Mouse (Mus musculus): ENCODE measurements around the gene Shb. TPM values are rescaled to one million over a fixed set of nuclear protein-coding genes. Genes with fewer than 3 reads are reported as not detected.

The Shb gene
- total and polyA plus RNA-seq, 2 experiments from 2014 or later: 7.4 to 54.8 TPM

GRCm38 (mm10) chr4:45491685-45492601, 40.3 kb downstream of the Shb start:
- Histone ChIP-seq H3K27ac (ENCODE audit: low read depth) (peak overlapping the region; percentile 88), H3K4me2 (ENCODE audit: low read depth, low read length) (peak overlapping the region; percentile 34; the same call in 1 of the 2 replicates), H3K4me1 (ENCODE audit: control insufficient read depth, insufficient read depth) (peaks cover 91% of the 10 kb centered on the region), H3K9me3 (replicated peaks; ENCODE audit: control insufficient read depth, low read length) (no peaks in the 10 kb centered on the region), H3K9ac (replicated peaks; ENCODE audit: low read depth, low read length) (no peak overlapping the region), H3K36me3 (replicated peaks; ENCODE audit: control insufficient read depth, insufficient read depth, low read length) (0 out of 2 replicates have a peak, but pooled peaks cover 6% of the 10 kb centered on the region), H3K4me3 (ENCODE audit: low read depth, low read length) (no peak overlapping the region), H3K27me3 (ENCODE audit: control insufficient read depth, insufficient read depth, low read length) (no peaks in the 10 kb centered on the region)
- 44% methylated on average over 16 of the region's 16 CpGs for WGBS
- DNase-seq (ENCODE audit: low spot score) (no peak), ATAC-seq (ENCODE audit: insufficient read depth, low read depth) (no peak)
- TF ChIP-seq CTCF (IDR thresholded peaks at IDR 0.05; ENCODE audit: low read depth): no peak
- TF ChIP-seq EP300 (IDR thresholded peaks at IDR 0.05; ENCODE audit: low read depth): no peak

GRCm38 (mm10) chr4:45491119-45491679, 41.1 kb downstream of the Shb start:
- DNase-seq (ENCODE audit: low spot score) (no peak), ATAC-seq (ENCODE audit: insufficient read depth, low read depth) (no peak)
- Histone ChIP-seq H3K27me3 (ENCODE audit: control insufficient read depth, insufficient read depth, low read length) (no peaks in the 10 kb centered on the region), H3K36me3 (replicated peaks; ENCODE audit: control insufficient read depth, insufficient read depth, low read length) (0 out of 2 replicates have a peak, but pooled peaks cover 6% of the 10 kb centered on the region), H3K4me2 (ENCODE audit: low read depth, low read length) (no peak overlapping the region), H3K4me1 (ENCODE audit: control insufficient read depth, insufficient read depth) (peaks cover 86% of the 10 kb centered on the region), H3K9me3 (replicated peaks; ENCODE audit: control insufficient read depth, low read length) (no peaks in the 10 kb centered on the region), H3K4me3 (ENCODE audit: low read depth, low read length) (no peak overlapping the region), H3K27ac (ENCODE audit: low read depth) (peak overlapping the region; percentile 88; the same call in 1 of the 2 replicates), H3K9ac (replicated peaks; ENCODE audit: low read depth, low read length) (no peak overlapping the region)
- TF ChIP-seq CTCF (IDR thresholded peaks at IDR 0.05; ENCODE audit: low read depth) (no peak), EP300 (IDR thresholded peaks at IDR 0.05; ENCODE audit: low read depth) (no peak)
- WGBS: 58% methylated on average over 6 of the region's 6 CpGs

GRCm38 (mm10) chr4:45490036-45490752, 42.1 kb downstream of the Shb start:
- peaks cover 83% of the 10 kb centered on the region for H3K4me1 ChIP-seq (ENCODE audit: control insufficient read depth, insufficient read depth)
- 17% methylated on average over 8 of the region's 8 CpGs for WGBS
- H3K4me2 ChIP-seq (ENCODE audit: low read depth, low read length): peak overlapping the region; percentile 42
- H3K27ac ChIP-seq (ENCODE audit: low read depth): peak overlapping the region; percentile 88
- TF ChIP-seq EP300 (IDR thresholded peaks at IDR 0.05; ENCODE audit: low read depth) (no peak), CTCF (IDR thresholded peaks at IDR 0.05; ENCODE audit: low read depth) (no peak)
- ATAC-seq (ENCODE audit: insufficient read depth, low read depth): no peak; the same call in 1 of the 2 replicates
- no peak for DNase-seq (ENCODE audit: low spot score)
- H3K27me3 ChIP-seq (ENCODE audit: control insufficient read depth, insufficient read depth, low read length): no peaks in the 10 kb centered on the region
- H3K36me3 ChIP-seq (replicated peaks; ENCODE audit: control insufficient read depth, insufficient read depth, low read length): 0 out of 2 replicates have a peak, but pooled peaks cover 6% of the 10 kb centered on the region
- no peak overlapping the region; the same call in 1 of the 2 replicates for H3K9ac ChIP-seq (replicated peaks; ENCODE audit: low read depth, low read length)
- H3K4me3 ChIP-seq (ENCODE audit: low read depth, low read length): no peak overlapping the region
- H3K9me3 ChIP-seq (replicated peaks; ENCODE audit: control insufficient read depth, low read length): no peaks in the 10 kb centered on the region

- Histone ChIP-seq H3K27ac (ENCODE audit: low read depth) (peak overlapping the region; percentile 88), H3K9ac (replicated peaks; ENCODE audit: low read depth, low read length) (no peak overlapping the region; the same call in 1 of the 2 replicates), H3K27me3 (ENCODE audit: control insufficient read depth, insufficient read depth, low read length) (no peaks in the 10 kb centered on the region), H3K9me3 (replicated peaks; ENCODE audit: control insufficient read depth, low read length) (no peaks in the 10 kb centered on the region), H3K4me3 (ENCODE audit: low read depth, low read length) (no peak overlapping the region), H3K4me2 (ENCODE audit: low read depth, low read length) (peak overlapping the region; percentile 42), H3K36me3 (replicated peaks; ENCODE audit: control insufficient read depth, insufficient read depth, low read length) (0 out of 2 replicates have a peak, but pooled peaks cover 6% of the 10 kb centered on the region), H3K4me1 (ENCODE audit: control insufficient read depth, insufficient read depth) (peaks cover 81% of the 10 kb centered on the region)
- 7% methylated on average over 18 of the region's 18 CpGs for WGBS
- DNase-seq (ENCODE audit: low spot score): peak; percentile 93
- TF ChIP-seq CTCF (IDR thresholded peaks at IDR 0.05; ENCODE audit: low read depth) (no peak), EP300 (IDR thresholded peaks at IDR 0.05; ENCODE audit: low read depth) (0 out of 2 replicates have a peak, but pooled peaks have one; percentile 49)
- ATAC-seq (ENCODE audit: insufficient read depth, low read depth): peak; percentile 76
Measured at GRCm38 (mm10) chr4:45489141-45490035, 42.9 kb downstream of the Shb start.

All from heart, postnatal 0 days (tissue).